Mouse (Mus musculus) Muller cell, postnatal 12 days (primary cell): ENCODE results near the gene Siglece.

Experiments used
- DNase-seq: peaks from one replicate; pipeline ENCODE4 v3.0.0-alpha.2; 2015; ENCODE audit errors: inconsistent ontology term

Gene Siglece

DNA sequence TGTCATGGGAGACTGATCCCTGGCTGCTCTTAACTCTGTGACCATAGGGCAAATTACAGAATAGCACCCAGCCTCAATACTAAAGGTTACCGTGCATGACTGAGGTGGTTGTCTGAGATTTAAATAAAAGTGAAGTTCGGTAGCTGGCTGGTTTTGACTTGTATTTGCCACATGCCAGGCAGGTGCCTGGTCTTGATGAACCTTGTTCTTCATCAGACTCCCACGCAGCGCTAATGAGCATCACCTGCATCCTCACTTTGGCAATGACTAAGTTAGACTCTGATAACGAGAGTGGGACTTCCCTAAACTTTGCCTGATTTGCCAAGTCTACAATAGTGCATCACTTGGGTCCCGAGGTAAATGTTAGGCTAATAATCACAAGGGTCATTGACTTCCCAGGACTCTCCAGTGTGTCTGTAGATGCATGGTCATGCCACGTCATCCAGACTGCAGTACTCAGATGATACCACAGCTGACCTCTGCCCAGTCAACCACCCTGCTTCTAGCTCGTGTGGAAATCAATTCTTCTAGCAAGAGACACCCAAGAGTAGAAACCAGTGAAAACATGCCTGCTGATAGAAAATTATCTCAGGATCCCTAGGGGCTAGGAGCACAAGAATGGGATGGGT, 34.1 kb downstream of the Siglece start:
- no peak for DNase-seq

DNA sequence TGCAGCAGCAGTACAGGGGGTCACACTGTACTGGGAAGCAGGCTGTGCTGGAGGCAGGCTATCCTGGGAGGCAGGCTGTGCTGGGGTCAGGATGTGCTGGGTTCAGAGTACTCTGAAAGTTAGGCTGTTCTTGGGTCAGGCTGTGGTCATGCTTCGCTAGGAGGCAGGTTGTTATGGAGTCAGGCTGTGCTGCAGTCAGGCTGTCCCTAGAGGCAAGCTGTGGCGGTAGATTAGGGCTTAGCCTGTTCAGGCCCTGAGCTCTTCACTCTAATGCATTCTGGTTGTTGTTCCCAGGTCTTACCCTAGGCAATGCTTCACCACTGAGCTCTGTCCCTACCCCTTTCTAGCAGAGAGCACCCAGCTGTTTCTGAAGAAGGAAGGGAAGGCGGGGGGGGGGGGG, 34.9 kb downstream of the Siglece start:
- no peak for DNase-seq

DNA sequence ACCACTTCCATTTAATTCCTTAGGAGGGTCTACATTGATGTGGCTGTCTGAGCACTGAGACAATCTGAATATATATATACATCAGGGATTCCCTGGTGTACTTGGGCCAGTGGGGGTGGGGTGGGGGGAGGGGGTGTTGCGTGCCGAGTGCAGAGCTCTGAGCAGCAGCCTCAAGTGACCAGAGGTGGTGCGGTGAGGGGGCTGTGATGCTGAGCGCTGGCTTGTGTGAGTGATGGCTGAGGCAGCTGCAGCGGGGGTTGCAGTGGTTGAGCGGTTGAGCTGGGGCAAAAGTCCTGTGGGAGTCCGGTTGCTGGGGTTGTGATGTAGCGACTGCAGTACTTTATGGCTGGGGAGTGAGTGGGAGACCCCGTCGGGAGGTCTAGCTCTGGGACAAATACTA, 36.1 kb downstream of the Siglece start:
- DNase-seq, result no peak

DNA sequence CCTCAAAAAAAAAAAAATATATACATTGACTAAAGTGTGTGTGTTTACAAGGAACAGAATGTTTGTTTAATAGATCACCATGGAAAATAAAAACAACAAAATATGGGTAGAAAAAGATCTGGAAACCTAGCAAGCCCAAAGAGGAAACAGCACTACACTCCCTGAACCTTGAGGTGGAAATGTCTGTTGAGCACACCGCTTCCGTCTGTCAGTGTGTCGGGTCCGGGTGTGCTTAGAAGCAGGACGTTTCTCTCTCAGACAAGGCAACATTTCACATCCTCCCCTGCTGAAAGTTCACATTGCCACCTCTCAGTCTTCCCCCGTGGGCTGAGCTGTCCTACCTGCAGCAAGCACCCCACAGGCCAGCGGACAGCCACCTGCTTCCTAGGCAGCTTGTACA, 37.0 kb downstream of the Siglece start:
- no peak for DNase-seq

GRCm38 (mm10) chr7:43613816-43614551, 46.0 kb downstream of the Siglece start:
- DNase-seq, result no peak

- no peak for DNase-seq
Measured at GRCm38 (mm10) chr7:43608316-43608824, 51.6 kb downstream of the Siglece start.

GRCm38 (mm10) chr7:43607743-43608287, 52.1 kb downstream of the Siglece start:
- no peak for DNase-seq

GRCm38 (mm10) chr7:43606896-43607742, 52.8 kb downstream of the Siglece start, which contains the start of gene Zfp819:
Gene Zfp819, plus strand, starts transcription at chr7:43607169.
- DNase-seq, result peak; percentile 60

GRCm38 (mm10) chr7:43601884-43602283, 58.1 kb downstream of the Siglece start:
- peak; percentile 7 for DNase-seq
